Mouse (Mus musculus) limb, embryonic 12.5 days (tissue): ENCODE measurements around the gene Olfr1371. TPM values are rescaled to one million over a fixed set of nuclear protein-coding genes. Genes with fewer than 3 reads are reported as not detected.
A peak's percentile ranks its signal among the peaks of the same experiment; 100 is the strongest.

Experiments
- ATAC-seq: fragments of 200-750 bp; cut with Nextera tagmentation; 2 replicates; pipeline ENCODE4 v1.8.0; 2017; ENCODE audit warnings: low read depth, moderate TSS enrichment; ENCODE audit not compliant: insufficient number of reproducible peaks, insufficient read depth, low FRiP score, low TSS enrichment
- H3K27ac ChIP-seq: fragments of 300-500 bp; sonication (generic); 2 replicates; pipeline ENCODE4 v1.5.1; 2016; ENCODE audit warnings: mild to moderate bottlenecking, moderate library complexity
- H3K27me3 ChIP-seq: fragments of 300-500 bp; sonication (generic); 2 replicates; pipeline ENCODE4 v1.6.1; 2016; ENCODE audit warnings: mild to moderate bottlenecking, moderate library complexity
- H3K36me3 ChIP-seq: fragments of 300-500 bp; sonication (generic); 2 replicates; pipeline ENCODE4 v1.6.1; 2016; ENCODE audit warnings: mild to moderate bottlenecking, moderate library complexity
- H3K4me1 ChIP-seq: fragments of 300-500 bp; sonication (generic); replicated peaks from 2 replicates; pipeline ENCODE4 v1.6.1; 2016
- H3K4me2 ChIP-seq: fragments of 300-500 bp; sonication (generic); 2 replicates; pipeline ENCODE4 v1.6.1; 2016; ENCODE audit warnings: mild to moderate bottlenecking, moderate library complexity
- H3K4me3 ChIP-seq: fragments of 300-500 bp; sonication (generic); replicated peaks from 2 replicates; pipeline ENCODE4 v1.5.1; 2016; ENCODE audit warnings: mild to moderate bottlenecking
- H3K9ac ChIP-seq: fragments of 300-500 bp; sonication (generic); replicated peaks from 2 replicates; pipeline ENCODE4 v1.6.1; 2016; ENCODE audit warnings: mild to moderate bottlenecking, moderate library complexity
- H3K9me3 ChIP-seq: fragments of 300-500 bp; sonication (generic); 2 replicates; pipeline ENCODE4 v1.6.1; 2016; ENCODE audit warnings: mild to moderate bottlenecking, moderate library complexity
- WGBS: fragments of 180-500 bp; shearing (Covaris S2); methylation state at CpG from one replicate; pipeline ENCODE4 v1.1.7; 2016; 5-methylcytosine and 5-hydroxymethylcytosine counted together
- polyA plus RNA-seq: library from polyadenylated mRNA; unstranded; fragments of >200 nt; fragmentation: Nextera tagmentation; extraction: Ambion mirVana; gene quantifications from 2 replicates; pipeline ENCODE4 v1.2.1, GENCODE M21; 2016

Olfr1371 gene
- polyA plus RNA-seq, 1 experiment from 2014 or later, result not detected

- ATAC-seq, result no peak
- WGBS, result 91% methylated on average over 4 of the region's 4 CpGs
- Histone ChIP-seq H3K4me2 (no peak overlapping the region), H3K4me3 (no peak overlapping the region), H3K27ac (no peak overlapping the region), H3K36me3 (peaks cover 76% of the 10 kb centered on the region), H3K4me1 (no peaks in the 10 kb centered on the region), H3K9me3 (no peaks in the 10 kb centered on the region), H3K27me3 (no peaks in the 10 kb centered on the region), H3K9ac (no peak overlapping the region)
Measured at GRCm38 (mm10) chr11:52240898-52241542, 27.2 kb upstream of the Olfr1371 start.

- ATAC-seq, result no peak
- peaks cover 33% of the 10 kb centered on the region for H3K36me3 ChIP-seq
- no peaks in the 10 kb centered on the region for H3K9me3 ChIP-seq
- H3K4me2 ChIP-seq, result no peak overlapping the region
- H3K27me3 ChIP-seq, result no peaks in the 10 kb centered on the region
- no peak overlapping the region for H3K9ac ChIP-seq
- H3K4me3 ChIP-seq, result no peak overlapping the region
- no peak overlapping the region for H3K27ac ChIP-seq
- H3K4me1 ChIP-seq, result peaks cover 16% of the 10 kb centered on the region
Measured at GRCm38 (mm10) chr11:52234509-52234908, 20.7 kb upstream of the Olfr1371 start.

GRCm38 (mm10) chr11:52233906-52234305 lies 20.1 kb upstream of the Olfr1371 start:
- Histone ChIP-seq H3K4me3 (no peak overlapping the region; the same call in 1 of the 2 replicates), H3K36me3 (peaks cover 30% of the 10 kb centered on the region), H3K9ac (no peak overlapping the region), H3K9me3 (no peaks in the 10 kb centered on the region), H3K4me2 (peak overlapping the region; percentile 84), H3K27me3 (no peaks in the 10 kb centered on the region), H3K4me1 (peaks cover 16% of the 10 kb centered on the region), H3K27ac (no peak overlapping the region)
- WGBS, result 82% methylated on average over 1 of the region's 1 CpGs
- ATAC-seq, result no peak

GRCm38 (mm10) chr11:52233043-52233653 lies 19.4 kb upstream of the Olfr1371 start:
- Histone ChIP-seq H3K27ac (no peak overlapping the region), H3K4me1 (peaks cover 16% of the 10 kb centered on the region), H3K9ac (peak overlapping the region; percentile 97), H3K4me2 (peak overlapping the region; percentile 84), H3K36me3 (peaks cover 22% of the 10 kb centered on the region), H3K9me3 (no peaks in the 10 kb centered on the region), H3K4me3 (peak overlapping the region; percentile 95), H3K27me3 (no peaks in the 10 kb centered on the region)
- no peak for ATAC-seq
- WGBS, result 30% methylated on average over 3 of the region's 3 CpGs

GRCm38 (mm10) chr11:52231606-52232541 lies 18.1 kb upstream of the Olfr1371 start, which contains the start of gene Skp1a:
TSS of gene Skp1a (plus strand) at chr11:52231995.
- H3K9me3 ChIP-seq, result no peaks in the 10 kb centered on the region
- peaks cover 16% of the 10 kb centered on the region for H3K4me1 ChIP-seq
- peak within 1 kb of the TSS; percentile 95 for H3K4me3 ChIP-seq
- H3K36me3 ChIP-seq, result peaks cover 10% of the 10 kb centered on the region; the same call in 1 of the 2 replicates
- peak; percentile 93 for ATAC-seq
- peak within 1 kb of the TSS; percentile 97 for H3K9ac ChIP-seq
- H3K4me2 ChIP-seq, result peak within 1 kb of the TSS; percentile 84
- under 1% methylated on average over 87 of the region's 87 CpGs for WGBS
- peak within 1 kb of the TSS; percentile 98 for H3K27ac ChIP-seq
- no peaks in the 10 kb centered on the region for H3K27me3 ChIP-seq

- H3K36me3 ChIP-seq, result peaks cover 3% of the 10 kb centered on the region; the same call in 1 of the 2 replicates
Measured at GRCm38 (mm10) chr11:52230694-52231093, 16.9 kb upstream of the Olfr1371 start.

GRCm38 (mm10) chr11:52228722-52229448 lies 15.1 kb upstream of the Olfr1371 start:
- no peaks in the 10 kb centered on the region for H3K36me3 ChIP-seq
- H3K4me2 ChIP-seq, result no peak overlapping the region
- peaks cover 9% of the 10 kb centered on the region for H3K27me3 ChIP-seq
- H3K27ac ChIP-seq, result no peak overlapping the region
- WGBS, result 75% methylated on average over 7 of the region's 7 CpGs
- H3K9me3 ChIP-seq, result no peaks in the 10 kb centered on the region
- H3K4me1 ChIP-seq, result peaks cover 21% of the 10 kb centered on the region
- no peak overlapping the region for H3K4me3 ChIP-seq
- ATAC-seq, result no peak
- no peak overlapping the region for H3K9ac ChIP-seq

More at GRCm38 (mm10) chr11:52230694-52231093, 16.9 kb upstream of the Olfr1371 start:
- H3K9me3 ChIP-seq, result no peaks in the 10 kb centered on the region
- peaks cover 16% of the 10 kb centered on the region for H3K4me1 ChIP-seq
- H3K9ac ChIP-seq, result peak overlapping the region; percentile 97; the same call in 1 of the 2 replicates
- peak overlapping the region; percentile 98; the same call in 1 of the 2 replicates for H3K27ac ChIP-seq
- peak overlapping the region; percentile 84 for H3K4me2 ChIP-seq
- no peak for ATAC-seq
- H3K4me3 ChIP-seq, result peak overlapping the region; percentile 95
- 48% methylated on average over 5 of the region's 5 CpGs for WGBS
- no peaks in the 10 kb centered on the region for H3K27me3 ChIP-seq

- peaks cover 15% of the 10 kb centered on the region for H3K4me1 ChIP-seq
Measured at GRCm38 (mm10) chr11:52227466-52228226, 13.9 kb upstream of the Olfr1371 start.

GRCm38 (mm10) chr11:52227053-52227452 lies 13.3 kb upstream of the Olfr1371 start:
- 54% methylated on average over 3 of the region's 3 CpGs for WGBS
- H3K9ac ChIP-seq, result no peak overlapping the region
- H3K9me3 ChIP-seq, result no peaks in the 10 kb centered on the region
- H3K27ac ChIP-seq, result no peak overlapping the region
- H3K36me3 ChIP-seq, result no peaks in the 10 kb centered on the region
- no peak for ATAC-seq
- peaks cover 15% of the 10 kb centered on the region for H3K4me1 ChIP-seq
- H3K27me3 ChIP-seq, result peaks cover 13% of the 10 kb centered on the region
- no peak overlapping the region for H3K4me3 ChIP-seq
- no peak overlapping the region for H3K4me2 ChIP-seq

More at GRCm38 (mm10) chr11:52227466-52228226, 13.9 kb upstream of the Olfr1371 start:
- no peak for ATAC-seq
- Histone ChIP-seq H3K36me3 (no peaks in the 10 kb centered on the region), H3K4me2 (no peak overlapping the region), H3K9me3 (no peaks in the 10 kb centered on the region), H3K4me3 (no peak overlapping the region), H3K9ac (no peak overlapping the region), H3K27ac (no peak overlapping the region), H3K27me3 (peaks cover 13% of the 10 kb centered on the region)
- 75% methylated on average over 13 of the region's 13 CpGs for WGBS

- 61% methylated on average over 3 of the region's 3 CpGs for WGBS
- Histone ChIP-seq H3K36me3 (no peaks in the 10 kb centered on the region), H3K9me3 (no peaks in the 10 kb centered on the region), H3K4me3 (no peak overlapping the region), H3K27me3 (peaks cover 13% of the 10 kb centered on the region), H3K27ac (no peak overlapping the region), H3K4me2 (no peak overlapping the region), H3K9ac (no peak overlapping the region), H3K4me1 (peaks cover 14% of the 10 kb centered on the region)
- no peak for ATAC-seq
Measured at GRCm38 (mm10) chr11:52225986-52226599, 12.3 kb upstream of the Olfr1371 start.
